Mouse (Mus musculus) layer of hippocampus, postnatal 10 days (tissue): ENCODE results near the gene Zbtb18. TPM values are rescaled to one million over a fixed set of nuclear protein-coding genes. Genes with fewer than 3 reads are reported as not detected.
A peak's percentile ranks its signal among the peaks of the same experiment; 100 is the strongest.

ENCODE experiments used
- DNase-seq, 2 experiments: peaks; one replicate each; pipeline ENCODE4 v3.0.0; 2021; ENCODE audit warnings: low spot score in 2 of 2
- long read RNA-seq: library from polyadenylated mRNA; stranded (forward); transcript quantifications from one replicate; pipeline ENCODE4 v2.0.0, GENCODE M21; 2023
- total RNA-seq, 2 experiments: library from RNA; stranded (reverse); gene quantifications; 2 replicates each; pipeline ENCODE4 v1.2.3; 2021

Gene Zbtb18
- 100 to 1,000 TPM; 639 to 677 TPM for total RNA-seq
- long read RNA-seq, full-length matches to known transcripts: 260 of 317 reads
- long read RNA-seq, partial matches to known transcripts: 23 of 317 reads
- long read RNA-seq, other reads (novel, unspliced or antisense): 34 of 317 reads

DNA sequence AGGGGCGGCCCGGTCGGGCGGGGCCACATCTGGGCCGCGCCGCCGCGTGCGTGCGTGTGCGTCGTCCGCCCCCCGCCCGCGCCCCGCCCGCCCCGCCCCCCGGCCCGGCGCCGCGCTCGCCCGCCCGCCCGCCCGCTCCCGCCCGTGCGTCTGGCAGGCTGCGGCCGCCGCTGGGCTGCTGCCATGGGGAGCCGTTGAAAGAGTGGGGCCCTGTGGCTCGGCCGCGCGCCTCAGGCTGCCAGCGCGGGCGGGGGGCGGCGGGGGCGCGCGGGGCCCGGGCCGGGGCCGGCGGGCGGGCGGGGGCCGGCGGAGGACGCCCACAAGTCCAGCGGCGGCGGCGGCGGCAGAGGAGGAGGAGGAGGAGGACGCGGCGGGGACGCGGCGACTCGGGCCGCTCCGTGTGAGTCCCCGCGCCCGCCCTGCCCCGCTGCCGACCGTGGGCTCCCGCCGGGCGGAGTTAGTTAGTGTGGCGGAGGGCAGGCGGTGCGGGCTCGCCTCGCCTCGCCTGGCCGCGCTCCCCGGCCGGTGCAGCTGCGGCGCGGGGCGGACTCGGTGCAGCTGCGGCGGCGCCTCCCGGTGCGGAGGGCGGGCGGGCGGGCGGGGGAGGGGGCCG is at the start of gene Zbtb18:
Gene Zbtb18 (plus strand): TSS at position 156 of the 613 bp plus-strand sequence.
- no peak for DNase-seq

DNA sequence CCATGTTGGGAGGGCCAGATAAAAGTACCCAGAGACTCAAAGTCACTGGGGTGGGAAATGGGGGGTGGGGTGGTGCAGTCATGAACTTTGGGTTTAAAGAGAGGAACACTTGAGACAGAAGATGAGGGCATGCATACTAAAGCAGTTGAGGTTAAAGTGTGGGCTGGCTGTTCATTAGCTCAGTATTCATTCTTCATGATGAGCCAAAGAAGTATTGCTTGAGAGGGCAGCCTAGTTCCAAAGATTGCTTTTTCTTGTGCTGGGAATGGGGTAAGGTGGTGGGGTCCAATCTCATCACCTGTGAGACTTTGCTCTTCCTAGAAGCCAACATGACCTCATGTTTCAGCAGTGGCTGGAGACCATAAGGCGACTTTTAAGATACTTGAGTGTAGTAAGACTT is 44.7 kb upstream of the Zbtb18 start:
- DNase-seq: no peak

DNA sequence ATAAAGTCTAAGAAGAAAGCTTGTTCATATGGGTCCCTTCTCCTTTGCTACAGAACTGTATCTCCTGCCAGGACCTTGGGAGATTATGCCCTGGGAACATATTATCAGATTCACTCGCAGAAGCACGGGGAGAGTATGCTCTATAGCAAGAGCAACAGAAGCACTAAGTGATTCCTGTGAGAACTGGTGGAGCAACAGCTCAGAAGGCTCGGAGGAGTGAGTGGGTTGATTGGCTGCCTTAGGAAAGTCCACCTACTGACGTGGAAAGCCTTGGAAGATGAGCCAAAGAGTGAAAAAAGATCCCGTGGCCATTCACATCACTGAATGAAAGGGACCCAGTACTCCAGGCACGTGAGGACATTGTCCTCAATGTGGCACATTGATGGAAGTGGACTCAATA is 37.0 kb upstream of the Zbtb18 start:
- no peak for DNase-seq

DNA sequence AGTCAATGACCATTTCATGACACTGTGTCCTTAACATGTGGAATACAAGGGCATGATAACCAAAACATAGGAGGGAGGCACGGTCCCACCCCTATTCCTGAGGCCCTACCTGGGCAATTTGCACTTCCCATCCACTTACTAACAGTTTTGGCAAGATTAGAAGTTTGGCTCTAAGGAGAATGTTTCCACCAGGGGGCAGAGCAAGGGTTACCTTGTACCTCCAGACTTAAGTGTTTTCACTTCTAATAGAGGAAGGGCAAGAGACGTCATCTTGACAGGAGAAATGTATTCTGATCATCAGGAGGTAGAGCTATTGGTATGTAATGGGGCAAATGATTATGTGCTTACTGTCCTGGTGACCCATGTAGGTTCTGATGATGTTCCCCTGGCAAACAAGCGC is 33.5 kb upstream of the Zbtb18 start:
- DNase-seq: no peak

DNA sequence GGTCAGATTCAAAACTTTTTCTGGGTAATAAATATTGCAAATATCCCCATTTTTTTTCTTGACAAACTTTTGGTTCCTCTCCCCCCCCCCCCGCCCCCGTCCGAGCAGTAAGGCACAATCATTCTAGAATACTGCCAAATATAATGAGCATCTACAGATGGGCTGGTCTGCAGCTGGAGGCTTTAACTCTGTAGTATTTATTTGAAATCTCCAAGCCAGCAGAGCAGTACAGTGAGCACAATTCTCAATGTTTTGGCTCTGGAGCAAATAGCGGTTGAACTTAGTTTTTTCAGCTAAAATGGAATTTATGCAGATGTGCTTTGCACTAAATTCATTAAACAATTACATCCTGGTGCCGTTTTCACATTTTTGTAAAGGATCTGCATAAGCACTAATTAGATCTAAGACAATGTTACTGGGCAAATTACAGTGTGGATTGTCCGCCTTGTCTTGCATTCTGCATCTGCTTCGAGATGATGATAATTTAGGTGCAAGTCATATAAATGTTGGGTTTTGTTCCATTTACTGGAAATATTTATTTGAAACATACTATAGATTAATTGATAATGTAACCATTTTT is 31.3 kb upstream of the Zbtb18 start:
- no peak for DNase-seq

DNA sequence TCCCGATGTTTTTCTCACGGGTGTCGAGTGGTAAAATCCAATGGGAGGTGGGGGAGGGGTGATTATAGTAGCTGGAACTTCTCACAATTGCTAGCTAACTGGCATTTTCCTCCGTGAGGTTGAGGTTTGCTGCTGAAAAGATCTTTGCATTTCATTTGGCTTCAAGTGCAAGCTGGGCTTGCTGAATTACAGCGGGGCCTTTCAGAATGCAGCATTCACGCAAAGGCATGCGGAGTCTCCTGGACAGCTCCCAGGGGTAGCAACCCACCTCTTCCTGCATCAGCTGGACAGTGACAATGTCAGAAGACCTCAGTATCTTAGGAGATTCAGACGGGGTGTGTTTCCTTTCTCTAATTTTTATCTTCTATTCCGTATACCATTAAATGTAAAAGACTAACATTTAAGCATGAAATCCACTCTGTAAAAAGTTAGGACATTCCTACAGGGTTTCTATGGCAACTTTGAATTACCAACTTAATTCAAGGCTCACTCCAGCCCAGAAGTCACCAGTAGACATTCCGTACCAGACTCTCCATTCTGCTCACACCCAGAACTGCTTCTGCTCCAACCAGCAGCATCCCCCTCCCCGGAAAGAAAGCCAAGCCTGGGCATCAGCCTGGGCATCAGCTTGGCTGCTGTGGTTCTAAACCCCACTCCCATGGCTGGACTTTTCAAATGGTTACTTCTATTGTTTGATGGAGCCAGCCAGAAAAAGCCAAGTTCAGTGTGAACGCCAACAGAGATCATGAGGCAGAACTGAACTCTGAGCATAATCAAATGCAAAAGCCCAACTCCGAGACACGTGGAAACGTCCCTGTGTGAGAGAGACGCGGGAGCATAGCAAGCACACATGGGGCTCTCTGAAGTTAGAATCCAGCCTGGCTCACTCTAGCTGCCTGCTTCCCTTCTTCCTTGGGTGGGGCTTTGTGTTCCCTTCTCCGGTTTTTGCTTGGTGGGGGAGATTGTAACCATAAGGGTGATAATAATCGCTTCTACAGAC is 30.5 kb upstream of the Zbtb18 start:
- DNase-seq: peak in 1 of 2 experiments; percentile 34

DNA sequence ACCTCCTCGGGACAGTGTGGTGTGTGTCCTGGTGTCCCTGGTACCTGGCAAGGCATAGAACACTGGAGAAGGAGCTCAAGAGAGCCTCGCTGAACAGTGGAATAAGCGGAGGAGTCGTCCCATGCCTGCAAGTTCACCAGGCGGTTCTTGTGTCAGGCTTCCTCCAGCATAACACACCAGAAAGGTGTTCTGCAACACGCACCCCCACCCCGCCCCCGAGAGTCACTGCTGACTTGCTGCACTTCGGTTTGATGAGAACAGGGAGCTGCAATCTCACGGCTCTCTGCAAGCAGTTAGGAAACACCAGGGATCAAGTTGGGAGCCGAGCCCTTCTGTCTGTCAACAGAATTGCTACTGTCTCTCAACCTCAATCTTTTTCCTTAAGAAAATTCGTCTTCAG is 22.8 kb upstream of the Zbtb18 start:
- DNase-seq: no peak

DNA sequence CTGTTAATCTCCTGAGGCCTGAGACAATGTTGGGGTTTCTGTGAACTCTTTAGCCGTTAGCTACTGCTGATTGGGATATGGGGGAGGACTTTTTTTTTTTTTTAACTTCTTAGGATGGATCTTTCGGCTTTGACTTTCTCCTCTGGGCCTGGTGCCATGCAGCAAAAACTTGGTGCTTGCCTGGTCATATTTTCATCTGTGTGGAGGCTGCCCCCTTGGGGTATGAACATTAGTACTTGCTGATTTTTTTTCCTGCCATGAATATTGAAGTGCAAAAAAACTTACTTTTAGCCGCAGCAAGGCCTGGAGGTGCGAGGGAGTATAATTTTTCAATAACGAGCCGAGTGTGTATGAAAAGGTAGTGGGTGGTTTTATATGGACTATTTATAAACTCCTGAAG is 22.0 kb upstream of the Zbtb18 start:
- peak; percentile 51 to 64 for DNase-seq

DNA sequence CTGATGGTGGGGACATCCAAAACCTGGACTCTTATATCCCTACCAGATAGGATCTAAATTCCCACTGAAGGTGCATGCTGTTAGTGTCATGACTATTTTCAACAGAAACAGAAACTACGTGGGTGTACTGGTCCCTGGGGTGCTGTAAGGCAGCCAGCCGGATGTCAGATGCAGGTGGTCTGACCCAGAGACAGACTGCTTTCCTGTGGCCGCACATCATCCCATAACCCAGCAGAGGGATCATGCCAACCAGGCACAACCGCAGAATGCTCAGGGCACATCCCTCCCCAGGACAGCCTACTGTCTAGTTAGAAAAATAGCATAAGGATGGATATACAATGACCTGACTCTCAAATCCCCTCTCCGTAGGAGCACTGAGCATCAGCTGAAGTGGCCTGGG is 14.3 kb upstream of the Zbtb18 start:
- DNase-seq: no peak

DNA sequence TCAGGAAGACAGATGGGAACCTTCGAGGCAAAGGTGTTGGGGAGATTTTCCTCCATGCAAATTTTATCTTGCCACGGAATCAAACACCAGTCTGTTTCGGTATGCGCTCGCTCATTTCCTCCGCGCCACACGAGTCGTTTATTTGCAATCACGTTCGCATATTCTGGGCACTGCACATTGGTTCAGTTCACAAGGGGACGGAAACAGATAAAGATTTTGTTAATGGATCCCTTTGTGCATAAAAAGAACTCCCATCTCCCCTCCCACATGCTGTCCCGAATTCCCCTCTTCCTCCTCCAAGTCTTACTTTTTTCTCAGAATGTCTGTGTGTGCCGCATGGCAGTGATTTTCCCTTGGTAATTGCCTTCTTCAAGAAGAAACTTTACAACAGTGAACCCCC is 13.8 kb upstream of the Zbtb18 start:
- DNase-seq: no peak

DNA sequence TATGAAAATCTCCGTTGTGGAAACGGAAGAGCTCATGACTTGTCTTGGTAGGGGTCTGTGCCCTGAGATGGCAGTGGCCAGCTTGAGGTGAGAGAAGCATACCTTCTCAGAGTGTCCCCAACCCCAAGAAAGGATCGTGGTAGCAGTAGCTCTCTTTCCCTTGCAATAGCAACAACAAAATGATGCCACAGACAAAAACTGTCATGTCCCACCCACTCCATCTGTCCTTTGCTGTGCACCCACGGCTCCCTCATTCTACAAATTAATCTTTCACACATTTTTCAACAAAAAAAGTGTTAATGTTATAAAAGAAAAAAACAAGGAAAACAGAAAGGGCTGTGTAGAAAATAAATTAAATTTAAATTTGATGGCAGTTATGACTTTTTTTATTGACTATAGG is 13.1 kb upstream of the Zbtb18 start:
- no peak for DNase-seq

DNA sequence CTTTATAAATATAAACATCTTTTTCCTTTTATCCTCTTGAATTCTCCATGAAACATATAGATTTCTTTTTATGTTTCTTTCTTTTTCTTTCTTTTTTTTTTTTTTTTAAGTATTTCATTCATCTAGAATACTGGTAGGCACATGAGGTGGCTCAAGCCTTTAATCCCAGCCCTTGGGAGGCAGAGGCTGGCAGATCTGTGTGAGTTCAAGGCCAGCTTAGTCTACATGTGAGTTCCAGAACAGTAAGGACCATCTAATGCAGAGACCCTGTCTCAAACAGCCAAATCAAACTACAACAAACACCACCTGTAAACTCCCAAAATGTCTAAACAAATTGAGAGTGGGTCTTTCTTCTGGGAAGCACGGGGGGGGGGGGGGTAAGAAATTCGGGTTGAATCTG is 1.7 kb upstream of the Zbtb18 start:
- DNase-seq: no peak

DNA sequence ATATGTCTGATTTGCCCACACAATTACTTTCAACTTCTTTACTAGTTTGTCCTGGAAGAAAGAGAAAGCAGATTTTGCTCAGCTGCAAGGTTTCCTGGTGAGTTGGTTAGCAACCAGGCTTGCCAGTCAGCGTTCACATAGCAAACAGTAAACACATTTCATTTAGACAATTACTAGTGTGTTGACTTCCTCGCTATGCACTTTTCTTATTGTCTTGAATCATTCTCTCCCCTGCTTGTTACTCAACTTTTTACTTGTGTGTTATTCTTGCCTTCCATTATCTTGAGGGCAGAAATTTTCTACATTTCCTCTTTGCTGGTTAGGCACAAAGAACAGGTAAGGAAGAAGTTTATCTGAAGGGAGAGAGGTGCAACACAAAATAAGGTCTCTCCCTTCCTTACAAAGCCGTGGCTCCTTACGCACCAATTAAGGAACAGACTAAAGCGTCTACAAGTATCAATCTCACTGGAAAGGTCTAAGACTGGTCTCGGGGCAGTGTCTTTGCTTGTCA is 1.1 kb upstream of the Zbtb18 start:
- DNase-seq: peak in 1 of 2 experiments; percentile 12

DNA sequence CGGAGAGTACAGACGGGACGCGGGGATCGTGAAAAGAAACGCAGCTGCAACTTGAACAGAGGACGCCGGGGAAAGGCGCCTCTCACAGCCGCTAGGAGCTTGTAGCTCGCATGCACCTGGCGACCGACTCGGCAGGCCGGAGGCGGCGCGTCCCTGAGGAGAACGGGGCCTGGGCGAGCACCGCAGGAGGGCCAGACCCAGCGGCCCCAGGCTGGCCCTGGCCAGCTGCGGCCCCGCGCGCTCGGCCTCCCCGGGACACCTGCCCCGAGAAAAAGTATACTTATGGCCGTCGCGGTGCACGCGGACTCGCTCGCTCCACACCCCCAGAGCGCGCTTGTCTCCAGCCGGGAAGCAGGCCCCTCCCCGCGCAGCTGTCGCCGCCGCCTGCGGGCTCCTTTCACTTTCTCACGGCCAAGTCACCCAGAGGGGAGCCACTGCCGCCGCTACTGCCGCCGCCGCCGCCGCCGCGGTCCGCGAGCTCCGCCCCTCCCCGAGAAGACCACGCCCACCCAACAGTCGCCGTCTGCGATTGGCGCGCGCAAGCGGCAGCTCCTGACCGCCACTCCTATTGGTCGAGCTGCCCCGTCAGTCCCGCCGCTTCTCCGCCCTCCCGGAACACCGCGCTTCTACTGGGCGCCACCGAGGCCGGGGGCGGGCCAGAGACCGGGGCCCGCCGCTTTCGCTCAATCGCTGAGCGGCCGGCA is 507 bp upstream of the Zbtb18 start:
- DNase-seq: peak; percentile 96 to 98

DNA sequence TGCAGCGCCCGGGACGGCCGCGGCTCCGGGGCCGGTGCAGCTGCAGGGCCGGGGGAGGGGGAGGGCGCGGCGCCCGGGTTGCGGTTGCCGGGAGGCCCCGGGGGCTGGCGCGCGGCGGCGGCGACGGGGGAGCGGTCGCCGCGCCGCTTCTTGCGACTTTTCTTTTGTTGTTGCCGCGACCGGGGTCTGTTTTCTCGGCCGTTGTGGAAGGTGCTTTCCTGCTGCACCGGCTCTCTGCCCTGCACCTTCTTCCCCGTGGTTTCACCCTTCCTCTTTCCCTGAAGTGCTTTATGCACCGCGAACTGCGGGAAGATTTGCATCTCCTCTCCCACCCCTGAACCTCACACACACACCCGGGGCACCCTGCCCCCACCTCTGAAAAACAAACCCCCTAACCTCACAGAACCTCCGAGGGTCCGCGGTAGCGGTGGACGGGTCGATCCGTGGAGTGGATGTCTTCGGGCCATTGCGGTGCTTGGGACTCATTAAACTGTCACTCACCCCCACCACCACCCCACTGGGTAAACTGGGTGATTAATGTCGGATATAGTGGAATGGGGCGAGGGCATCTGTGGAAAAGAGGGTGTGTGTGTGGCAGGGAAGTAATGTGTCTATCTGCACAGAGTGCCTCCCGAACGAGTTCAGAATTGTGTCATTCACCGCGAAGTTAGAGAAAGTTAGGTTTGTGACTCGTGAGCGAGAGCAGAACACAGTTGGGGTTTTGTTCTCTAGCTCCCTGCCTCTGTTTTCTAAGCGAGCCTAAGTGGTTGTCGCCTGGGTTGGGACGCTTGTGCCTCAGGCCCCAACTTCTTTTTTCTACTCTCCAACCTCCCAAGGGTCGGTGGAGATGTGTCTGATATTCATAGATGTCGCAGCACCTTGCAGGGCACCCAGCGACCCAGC is 921 bp downstream of the Zbtb18 start:
- peak in 1 of 2 experiments; percentile 48 for DNase-seq

DNA sequence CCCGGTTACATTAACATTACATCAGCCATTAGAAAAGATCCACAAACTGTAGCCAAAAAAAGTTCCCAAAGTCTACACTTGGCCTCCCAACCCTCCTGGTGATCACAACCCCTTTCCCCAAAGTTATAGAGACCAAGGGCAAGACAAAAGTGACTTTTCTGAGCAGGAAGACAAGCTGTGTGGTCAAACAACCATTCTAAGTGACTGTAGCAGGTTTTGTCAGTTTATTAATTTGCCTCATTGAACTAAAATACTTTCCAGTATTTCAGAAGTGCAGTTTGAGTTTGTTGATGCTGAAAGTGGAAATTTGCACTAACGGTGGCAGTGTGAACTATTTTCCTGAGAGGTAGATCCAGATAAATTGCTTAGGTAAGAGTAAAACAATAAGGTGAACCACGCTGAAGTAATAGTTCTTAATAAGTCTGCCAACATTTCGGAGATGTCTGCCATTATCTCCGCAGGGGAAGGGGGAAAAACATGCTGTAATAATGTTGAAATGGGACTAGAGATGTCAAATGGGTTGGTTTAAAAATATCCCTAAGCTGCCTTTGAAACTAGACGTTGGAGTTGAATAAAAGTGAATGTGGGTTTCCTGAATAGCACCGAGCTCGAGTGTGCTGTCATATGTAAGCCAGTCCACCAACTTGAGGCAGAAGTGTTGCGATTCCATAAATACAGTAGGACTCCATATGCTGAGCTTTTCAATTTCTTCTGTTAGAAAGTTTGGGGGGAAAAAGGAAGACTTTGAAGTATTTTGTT is 1.8 kb downstream of the Zbtb18 start:
- DNase-seq: no peak

DNA sequence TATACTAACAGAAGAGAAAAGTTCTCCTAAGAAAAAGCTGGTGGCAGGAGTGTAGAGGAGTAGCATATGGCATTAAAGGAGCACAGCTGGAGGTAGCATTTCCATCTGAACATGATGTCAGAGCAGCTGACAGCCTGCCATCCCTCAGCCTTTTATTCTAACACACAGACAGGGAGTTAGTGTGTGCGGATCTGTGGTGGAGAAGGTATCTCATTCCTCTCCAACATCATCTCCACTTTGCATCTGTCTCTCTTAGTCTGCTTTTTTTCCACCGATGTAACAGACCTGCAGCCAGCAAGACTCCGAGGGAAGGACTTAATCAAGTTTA is 2.3 kb downstream of the Zbtb18 start:
- DNase-seq: peak; percentile 69 to 72

DNA sequence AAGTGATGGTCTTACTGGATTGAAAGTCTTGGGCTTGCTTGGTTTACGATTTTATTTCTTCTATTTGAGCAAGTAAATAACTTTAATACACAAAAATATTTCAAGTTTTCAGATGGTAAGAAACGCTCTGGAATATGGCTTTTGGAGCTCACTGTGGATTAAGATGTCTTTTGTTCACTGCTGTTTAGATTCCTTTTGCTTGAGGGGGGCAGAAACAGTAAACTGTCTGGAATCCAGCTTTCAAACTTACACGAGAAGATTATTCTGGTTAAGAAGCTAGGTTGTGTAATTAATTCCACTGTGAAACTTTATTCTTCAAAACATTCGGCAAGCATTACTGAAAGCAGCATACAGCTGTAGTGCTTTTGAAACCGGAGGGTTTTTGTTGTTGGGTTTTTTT is 2.8 kb downstream of the Zbtb18 start:
- peak in 1 of 2 experiments; percentile 1 for DNase-seq

DNA sequence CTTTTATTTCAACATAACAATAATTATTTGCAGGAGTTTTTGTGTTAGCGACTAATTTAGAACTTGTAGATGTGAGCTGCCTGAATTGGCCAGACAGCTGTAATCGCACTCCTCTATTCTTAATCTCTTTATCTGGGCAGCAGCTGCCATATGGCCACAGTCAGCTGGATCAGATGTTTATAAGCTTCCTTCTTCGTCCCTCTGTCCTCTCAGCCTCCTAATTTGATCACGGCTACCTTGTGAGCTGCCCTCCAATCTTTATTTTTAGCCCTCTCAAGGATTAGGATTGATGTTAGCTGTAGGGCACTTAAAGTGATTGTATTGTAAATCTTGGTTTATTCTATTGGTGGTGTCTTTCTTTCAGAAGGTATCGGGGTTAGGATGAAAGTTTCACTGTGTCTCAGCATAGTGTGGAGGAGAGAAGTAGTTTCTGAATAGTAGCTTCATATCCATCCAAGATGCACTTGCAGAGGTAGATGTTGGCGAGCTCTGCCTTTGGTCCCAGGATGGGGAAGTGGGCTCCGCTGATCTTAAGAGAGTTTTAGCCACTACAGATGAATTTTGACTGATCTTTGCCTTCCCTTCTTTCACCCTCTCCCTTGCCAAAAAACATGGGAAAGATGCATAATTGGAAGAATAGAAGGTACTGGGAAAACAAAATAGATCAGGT is 3.4 kb downstream of the Zbtb18 start:
- DNase-seq: peak in 1 of 2 experiments; percentile 7
